Mouse (Mus musculus): Measurements from ENCODE around the gene Immp2l. TPM values are rescaled to one million over a fixed set of nuclear protein-coding genes. Genes with fewer than 3 reads are reported as not detected.
"Not testable (repeated sequence)": the region's sequence is repeated elsewhere in the genome, so short reads cannot be mapped to it uniquely, and the experiment has no call there.

The Immp2l gene
- 14.1 and 14.4 TPM in 2 replicates for total RNA-seq (2021)
- long read RNA-seq, partial matches to known transcripts, result 0 of 1 reads
- long read RNA-seq, other reads (novel, unspliced or antisense), result 1 of 1 reads

DNA sequence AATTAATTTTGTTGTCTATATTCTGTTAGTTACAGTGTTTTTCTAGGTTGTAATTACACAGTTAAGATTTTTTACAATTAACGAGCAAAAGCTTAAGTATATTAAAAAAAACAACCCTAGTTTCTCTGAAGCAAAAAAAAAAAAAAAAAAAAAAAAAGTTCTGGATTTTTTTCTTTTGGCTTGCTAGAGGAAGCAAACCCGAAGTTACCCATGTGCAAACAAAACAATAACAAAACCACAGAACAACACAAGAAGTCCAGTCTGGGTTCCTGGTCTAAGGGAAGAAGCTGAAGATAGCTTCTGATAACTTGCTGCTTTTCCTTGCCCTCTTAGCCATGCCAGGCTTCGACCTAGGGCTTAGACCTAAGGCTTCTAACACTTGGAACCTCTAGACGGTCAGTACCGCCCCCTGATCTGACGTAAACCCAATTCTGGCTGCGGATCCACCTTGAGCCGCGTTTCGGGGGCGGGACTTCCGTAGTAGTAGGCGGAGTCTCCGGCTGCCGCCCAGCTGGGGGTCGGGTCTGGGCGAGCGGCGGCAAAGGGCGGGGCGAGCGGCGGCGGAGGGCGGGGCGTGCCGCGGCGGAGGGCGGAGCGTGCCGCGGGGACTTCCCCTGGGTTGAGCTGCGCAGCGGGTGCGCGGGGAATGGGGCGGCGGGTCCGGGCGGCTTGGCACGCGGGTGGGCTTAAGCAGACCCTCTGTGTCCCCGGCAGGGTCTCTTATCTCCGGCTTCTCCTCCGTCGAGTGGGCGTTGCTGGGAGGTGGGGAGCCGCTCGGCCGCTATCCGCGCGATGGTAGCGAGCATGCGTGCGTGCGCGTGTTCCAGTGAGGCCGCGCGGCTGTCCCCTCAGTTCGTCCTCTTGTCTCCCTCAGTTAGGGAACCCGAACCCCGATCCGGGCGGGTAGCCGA lies at the start of gene Immp2l:
Gene Immp2l (plus strand): TSS at position 580 of the 911 bp plus-strand sequence.
- peak; percentile 95 for DNase-seq

- DNase-seq, result no peak
Measured at GRCm38 (mm10) chr12:40978719-40979500, 45.0 kb upstream of the Immp2l start.

GRCm38 (mm10) chr12:40979716-40980115 lies 44.2 kb upstream of the Immp2l start:
- no peak for DNase-seq

GRCm38 (mm10) chr12:40980160-40980559 lies 43.7 kb upstream of the Immp2l start:
- no peak for DNase-seq

GRCm38 (mm10) chr12:40983021-40983420 lies 40.9 kb upstream of the Immp2l start:
- no peak for DNase-seq

- DNase-seq, result no peak
Measured at GRCm38 (mm10) chr12:40984735-40985134, 39.2 kb upstream of the Immp2l start.

GRCm38 (mm10) chr12:40985791-40986190 lies 38.1 kb upstream of the Immp2l start:
- no peak for DNase-seq

GRCm38 (mm10) chr12:40988311-40989065 lies 35.4 kb upstream of the Immp2l start:
- DNase-seq, result no peak

DNA sequence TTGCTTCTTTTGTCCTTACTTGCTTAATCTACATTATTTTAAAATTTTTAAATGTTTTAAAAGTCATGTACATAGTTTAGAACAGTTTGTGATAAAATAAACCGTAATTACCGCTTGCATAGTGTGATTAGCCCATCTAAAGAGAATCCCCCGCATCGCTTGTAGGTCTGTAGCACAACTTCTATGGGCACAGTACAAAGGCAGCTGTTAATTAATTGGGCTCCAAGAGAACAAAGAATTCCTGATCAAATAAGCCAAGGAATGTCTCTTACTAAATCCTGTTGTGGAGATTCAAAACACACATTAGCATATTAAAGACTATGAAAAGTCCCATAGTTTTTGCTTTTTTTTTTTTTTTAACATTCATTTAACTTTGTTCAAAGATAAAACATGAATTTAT lies 32.2 kb upstream of the Immp2l start:
- DNase-seq, result no peak

DNA sequence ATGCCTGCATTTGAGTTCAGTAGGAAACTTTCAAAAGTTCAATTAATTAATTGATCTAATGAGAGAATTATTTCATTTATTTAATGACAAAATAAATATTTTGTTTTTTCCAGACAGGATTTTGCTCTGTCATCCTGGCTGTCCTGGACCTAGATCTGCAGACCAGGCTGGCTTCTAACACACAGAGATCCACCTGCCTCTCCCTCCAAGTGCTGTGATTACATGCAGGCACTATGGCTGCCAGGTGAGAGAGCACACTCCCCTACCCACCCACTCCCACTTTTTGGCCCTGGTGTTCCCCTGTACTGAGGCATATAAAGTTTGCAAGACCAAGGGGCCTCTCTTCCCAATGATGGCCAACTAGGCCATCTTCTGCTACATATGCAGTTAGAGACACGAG lies 31.7 kb upstream of the Immp2l start:
- not testable (repeated sequence) for DNase-seq

- DNase-seq, result no peak
Measured at GRCm38 (mm10) chr12:40994846-40995245, 29.0 kb upstream of the Immp2l start.

DNA sequence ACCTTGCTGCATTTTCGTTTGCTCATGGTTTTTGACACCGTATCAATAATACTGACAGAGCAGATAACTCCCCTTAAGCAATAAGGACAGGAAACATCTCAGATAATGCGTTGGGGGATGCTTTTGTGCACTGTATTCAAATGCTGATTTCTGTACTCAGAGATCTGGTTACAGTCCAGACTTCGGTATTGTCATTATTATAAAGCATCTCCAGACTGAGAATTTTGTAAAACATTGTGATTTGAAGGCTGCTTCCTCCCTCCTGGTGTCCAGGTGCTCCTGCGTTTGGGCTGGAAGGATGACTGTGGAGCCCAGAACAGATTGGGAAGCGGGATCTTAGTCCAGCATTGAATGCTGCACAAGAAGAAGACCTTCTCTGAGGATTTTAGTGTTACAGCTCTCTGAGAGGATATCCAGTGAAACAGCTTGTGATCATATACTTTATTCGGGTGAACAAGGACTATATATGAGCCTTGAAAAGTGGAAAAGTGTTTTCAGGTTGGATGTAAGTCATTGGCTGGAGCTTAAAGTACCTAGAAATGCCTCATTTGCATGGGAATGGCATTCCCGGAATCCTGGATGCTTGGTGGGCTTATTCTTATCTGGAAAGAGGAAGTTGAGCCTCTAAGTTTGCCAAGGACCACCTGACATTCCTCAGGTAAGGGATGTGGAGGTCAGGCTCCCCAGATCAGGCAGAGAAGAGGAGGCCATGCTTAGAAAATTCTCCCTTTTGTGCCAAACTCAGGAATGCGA lies 28.1 kb upstream of the Immp2l start:
- DNase-seq, result no peak

DNA sequence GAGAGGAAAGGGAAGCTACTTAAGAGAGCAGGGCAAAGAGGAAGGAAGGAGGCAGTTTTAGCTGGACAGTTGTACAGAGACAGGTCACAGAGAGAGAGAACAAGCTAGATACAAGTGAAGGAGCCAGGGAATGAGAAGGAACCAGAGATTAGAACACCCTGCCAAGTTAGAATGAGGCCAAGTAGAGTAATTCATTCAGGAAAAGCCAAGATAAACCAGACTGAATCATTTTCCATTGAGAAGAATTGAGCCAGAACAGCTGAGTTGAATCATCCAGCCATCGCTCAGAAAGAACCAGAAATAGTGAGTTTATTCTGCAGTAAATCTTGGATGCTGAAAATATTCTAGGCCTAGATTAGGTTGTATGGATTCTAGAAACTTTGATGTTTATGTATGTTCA lies 1.4 kb upstream of the Immp2l start:
- DNase-seq, result no peak

GRCm38 (mm10) chr12:41024512-41024911 lies 622 bp downstream of the Immp2l start:
- DNase-seq, result no peak

DNA sequence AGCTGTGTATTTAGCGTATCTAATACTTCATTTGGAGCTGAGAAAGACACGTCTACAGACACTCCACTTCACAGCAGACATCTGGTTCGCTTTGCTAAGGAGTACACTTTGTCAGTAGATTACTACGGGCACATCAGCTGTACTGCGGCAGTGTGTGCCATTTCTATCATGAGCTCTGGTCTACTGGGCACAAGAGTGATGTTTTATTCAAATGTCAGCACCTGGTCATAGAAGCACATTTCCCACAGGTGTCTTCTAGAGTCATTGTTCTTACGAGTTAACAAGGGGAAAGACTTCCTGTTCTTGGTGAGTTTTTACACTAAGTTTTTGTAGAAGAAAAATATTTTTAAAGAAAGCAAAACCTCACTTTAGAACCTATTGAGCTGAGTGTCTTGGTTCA lies 3.6 kb downstream of the Immp2l start:
- no peak for DNase-seq

GRCm38 (mm10) chr12:41031119-41031518 lies 7.2 kb downstream of the Immp2l start:
- no peak for DNase-seq

- peak; percentile 5 for DNase-seq
Measured at GRCm38 (mm10) chr12:41033196-41033595, 9.3 kb downstream of the Immp2l start.

GRCm38 (mm10) chr12:41039834-41040233 lies 15.9 kb downstream of the Immp2l start:
- no peak for DNase-seq

GRCm38 (mm10) chr12:41041737-41042136 lies 17.8 kb downstream of the Immp2l start:
- DNase-seq, result no peak

- DNase-seq, result no peak
Measured at GRCm38 (mm10) chr12:41044493-41045132, 20.7 kb downstream of the Immp2l start.

All from adrenal gland, postnatal 25 days (tissue).